In genomic region chr5:144100149-144100935, GRCm38 (mm10) we compare ENCODE assay signal across 8 mouse cellular contexts. TPM values are rescaled to one million over a fixed set of nuclear protein-coding genes. Genes with fewer than 3 reads are reported as not detected.
DNase-seq lines count a peak whose midpoint lies in the region; ATAC-seq and TF ChIP-seq lines count a peak whose summit lies in the region.

Gene Lmtk2 (plus strand): TSS chr5:144100436.

- peak; percentile 97 for DNase-seq in gastrocnemius, postnatal 10 days
- peak; percentile 97 for DNase-seq in induced T-regulatory cell, adult 2 months (ENCODE audit: low read depth)
- DNase-seq in left cerebral cortex, adult 9 months (ENCODE audit: low spot score in 2 of 2) = peak; percentile 92 to 98
- peak; percentile 97 for DNase-seq in right cerebral cortex, postnatal 14 days
- DNase-seq in urinary bladder, postnatal 36 days (ENCODE audit: low spot score in 2 of 2) = peak; percentile 94 to 97

- peak; percentile 62 for TF ChIP-seq CTCF in cortical plate, adult 2 months (IDR thresholded peaks at IDR 0.05; ENCODE audit: extremely low read depth, insufficient read depth, low read length)

- H3K4me3 ChIP-seq in cortical plate, adult 2 months (ENCODE audit: insufficient read depth, low read length) = peak within 1 kb of the TSS; percentile 89

- peak; percentile 88 for TF ChIP-seq POLR2A in cortical plate, adult 2 months (IDR thresholded peaks at IDR 0.05; ENCODE audit: extremely low read depth, insufficient read depth, low read length)

- peak within 1 kb of the TSS; percentile 96 for H3K27ac ChIP-seq in cortical plate, adult 2 months (ENCODE audit: insufficient read depth, low read length)

- peaks cover 5% of the 10 kb centered on the region for H3K4me1 ChIP-seq in cortical plate, adult 2 months (ENCODE audit: control insufficient read depth, insufficient read depth, low read length)

- peak; percentile 100 for ATAC-seq in activated CD4-positive, CD25-positive, alpha-beta regulatory T cell, adult 4 months
- ATAC-seq in megakaryocyte progenitor cell, adult 5-6 weeks (replicated peaks; ENCODE audit: poor library complexity) = peak; percentile 98

RNA-seq across cellular contexts. Expression of gene Lmtk2, which starts in this region (rescaled TPM):
- polyA plus RNA-seq in activated CD4-positive, CD25-positive, alpha-beta regulatory T cell, adult 4 months (2017; shearing (Covaris generic)) = 1 to 10 TPM; 3.7 to 4.3 TPM
- polyA plus RNA-seq in cortical plate, adult 2 months (2012; rRNA removed) = 68.2 and 69.3 TPM in 2 replicates
- total RNA-seq in gastrocnemius, postnatal 10 days (2021) = 10 to 100 TPM; 12.5 to 13.8 TPM
- total RNA-seq in megakaryocyte progenitor cell, adult 5-6 weeks (2015) = 8.2 and 9.6 TPM in 2 replicates
- total RNA-seq in megakaryocyte progenitor cell, adult 5-6 weeks (2017) = 7.6 and 8.5 TPM in 2 replicates

Comparison
In these comparisons a context has a peak if more than half of its experiments do, and no peak if none do; other contexts are left out.
1. Peak in every context shown above with its lines: DNase-seq, ATAC-seq, H3K4me3 ChIP-seq and H3K27ac ChIP-seq.
2. RNA of gene Lmtk2 (polyA plus RNA-seq): 68.2 to 69.3 TPM in cortical plate, adult 2 months; 3.7 to 4.3 TPM in activated CD4-positive, CD25-positive, alpha-beta regulatory T cell, adult 4 months; every median in the first group is over 10 times any median in the second.